ENCODE assay signal across 8 mouse cellular contexts in genomic region chr11:62575659-62576438, GRCm38 (mm10). TPM values are rescaled to one million over a fixed set of nuclear protein-coding genes. Genes with fewer than 3 reads are reported as not detected.
DNase-seq lines count a peak whose midpoint lies in the region; ATAC-seq lines count a peak whose summit lies in the region.

No protein-coding gene starts in this region.

- no peaks in the 10 kb centered on the region for H3K9me3 ChIP-seq in hindbrain, embryonic 16.5 days (ENCODE audit: control insufficient read depth, low read length)
- H3K9me3 ChIP-seq in limb, embryonic 10.5 days (replicated peaks), result no peaks in the 10 kb centered on the region
- H3K9me3 ChIP-seq in midbrain, embryonic 10.5 days (replicated peaks), result no peaks in the 10 kb centered on the region

- peak overlapping the region; percentile 58 for H3K4me3 ChIP-seq in hindbrain, embryonic 16.5 days (ENCODE audit: low read length)
- peak overlapping the region; percentile 58 for H3K4me3 ChIP-seq in limb, embryonic 10.5 days
- H3K4me3 ChIP-seq in midbrain, embryonic 10.5 days, result peak overlapping the region; percentile 64

- no peaks in the 10 kb centered on the region for H3K27me3 ChIP-seq in hindbrain, embryonic 16.5 days (replicated peaks; ENCODE audit: control insufficient read depth, insufficient read depth, low read length)
- H3K27me3 ChIP-seq in limb, embryonic 10.5 days (ENCODE audit: low read depth, poor library complexity, severe bottlenecking), result peaks cover 30% of the 10 kb centered on the region
- peaks cover 17% of the 10 kb centered on the region for H3K27me3 ChIP-seq in midbrain, embryonic 10.5 days (ENCODE audit: low read depth, poor library complexity, severe bottlenecking)

- WGBS in hindbrain, embryonic 16.5 days, result 3% methylated on average over 27 of the region's 27 CpGs
- WGBS in limb, embryonic 10.5 days, result 8% methylated on average over 27 of the region's 27 CpGs
- WGBS in midbrain, embryonic 10.5 days, result 7% methylated on average over 27 of the region's 27 CpGs

- peak; percentile 78 for ATAC-seq in hindbrain, embryonic 16.5 days

- no peaks in the 10 kb centered on the region for H3K36me3 ChIP-seq in hindbrain, embryonic 16.5 days (ENCODE audit: control insufficient read depth, insufficient read depth, low read length)
- no peaks in the 10 kb centered on the region for H3K36me3 ChIP-seq in limb, embryonic 10.5 days
- no peaks in the 10 kb centered on the region for H3K36me3 ChIP-seq in midbrain, embryonic 10.5 days

- DNase-seq in adrenal gland, adult (ENCODE audit: inconsistent age in 2 of 2, low spot score in 1 of 2), result peak; percentile 44 to 78
- no peak for DNase-seq in adrenal gland, adult 8-10 months
- peak; percentile 90 to 92 for DNase-seq in cerebellum, postnatal 10 days
- peak; percentile 44 to 54 for DNase-seq in frontal cortex, postnatal 14 days (ENCODE audit: low spot score in 2 of 2)
- DNase-seq in limb, embryonic 10.5 days (ENCODE audit: low spot score), result peak; percentile 48
- DNase-seq in midbrain, embryonic 10.5 days (ENCODE audit: low spot score), result peak; percentile 41
- peak; percentile 33 to 53 for DNase-seq in spleen, adult 18-20 months

- H3K4me1 ChIP-seq in hindbrain, embryonic 16.5 days (ENCODE audit: control insufficient read depth, insufficient read depth, low read depth, low read length), result no peaks in the 10 kb centered on the region; the same call in none of the 2 replicates
- peaks cover 13% of the 10 kb centered on the region for H3K4me1 ChIP-seq in limb, embryonic 10.5 days
- peaks cover 14% of the 10 kb centered on the region for H3K4me1 ChIP-seq in midbrain, embryonic 10.5 days

- peak overlapping the region; percentile 80 for H3K9ac ChIP-seq in hindbrain, embryonic 16.5 days (ENCODE audit: low read depth, low read length)

- H3K4me2 ChIP-seq in hindbrain, embryonic 16.5 days (ENCODE audit: low read length), result peak overlapping the region; percentile 94

- peak overlapping the region; percentile 80 for H3K27ac ChIP-seq in hindbrain, embryonic 16.5 days (ENCODE audit: low read depth, low read length)
- no peak overlapping the region for H3K27ac ChIP-seq in limb, embryonic 10.5 days
- H3K27ac ChIP-seq in midbrain, embryonic 10.5 days (replicated peaks), result peak overlapping the region; percentile 63

RNA-seq across cellular contexts. Expression of gene Trpv2, which starts 1.6 kb away (rescaled TPM):
- 1 to 10 TPM; 3.6 to 7.2 (median 4.9) TPM for total RNA-seq in adrenal gland, adult 8-10 months (2022)
- polyA plus RNA-seq in hindbrain, embryonic 16.5 days (2015; fragmentation: Nextera tagmentation; extraction: Ambion mirVana), result 35.3 and 36.6 TPM in 2 replicates
- 0.55 and 0.87 TPM in 2 replicates for polyA plus RNA-seq in limb, embryonic 10.5 days (2016; fragmentation: Nextera tagmentation; extraction: Ambion mirVana)
- polyA plus RNA-seq in midbrain, embryonic 10.5 days (2016; fragmentation: Nextera tagmentation; extraction: Ambion mirVana), result 3.5 and 6.4 TPM in 2 replicates

RNA-seq across cellular contexts. Expression of gene Ubb, which starts 24.9 kb away (rescaled TPM):
- total RNA-seq in adrenal gland, adult 8-10 months (2022), result 1,000 to 10,000 TPM; 1,433 to 1,769 (median 1,540) TPM
- 4,470 and 4,568 TPM in 2 replicates for polyA plus RNA-seq in hindbrain, embryonic 16.5 days (2015; fragmentation: Nextera tagmentation; extraction: Ambion mirVana)
- polyA plus RNA-seq in limb, embryonic 10.5 days (2016; fragmentation: Nextera tagmentation; extraction: Ambion mirVana), result 3,627 and 3,653 TPM in 2 replicates
- 3,322 and 3,606 TPM in 2 replicates for polyA plus RNA-seq in midbrain, embryonic 10.5 days (2016; fragmentation: Nextera tagmentation; extraction: Ambion mirVana)

RNA-seq across cellular contexts. Expression of gene Cenpv, which starts 36.8 kb away (rescaled TPM):
- 10 to 100 TPM; 31.1 to 42.2 (median 39.0) TPM for total RNA-seq in adrenal gland, adult 8-10 months (2022)
- polyA plus RNA-seq in hindbrain, embryonic 16.5 days (2015; fragmentation: Nextera tagmentation; extraction: Ambion mirVana), result 23.8 and 50.7 TPM in 2 replicates
- 35.0 and 42.2 TPM in 2 replicates for polyA plus RNA-seq in limb, embryonic 10.5 days (2016; fragmentation: Nextera tagmentation; extraction: Ambion mirVana)
- 41.7 and 53.7 TPM in 2 replicates for polyA plus RNA-seq in midbrain, embryonic 10.5 days (2016; fragmentation: Nextera tagmentation; extraction: Ambion mirVana)
